Mouse (Mus musculus) heart, embryonic 14.5 days (tissue): ENCODE data around the gene Rbm8a. TPM values are rescaled to one million over a fixed set of nuclear protein-coding genes. Genes with fewer than 3 reads are reported as not detected.
"Not testable (repeated sequence)": the region's sequence is repeated elsewhere in the genome, so short reads cannot be mapped to it uniquely, and the experiment has no call there.

Source experiments
- ATAC-seq: fragments of 200-750 bp; cut with Nextera tagmentation; 2 replicates; pipeline ENCODE4 v1.8.0; 2017; ENCODE audit warnings: low read depth, moderate TSS enrichment; ENCODE audit not compliant: insufficient number of reproducible peaks, insufficient read depth, low FRiP score
- H3K27ac ChIP-seq, 2 experiments: fragments of 200-500 bp in 1 of 2; fragments of 300-500 bp in 1 of 2; sonication (generic) in 1 of 2; replicated peaks in 1 of 2; 2 replicates each; pipeline ENCODE4 v1.5.1; 2012 to 2014; ENCODE audit warnings: low read depth in 2 of 2, low read length in 2 of 2, control low read depth in 1 of 2, mild to moderate bottlenecking in 1 of 2, mixed read lengths in 1 of 2; ENCODE audit not compliant: control insufficient read depth in 1 of 2, insufficient read depth in 1 of 2
- H3K27me3 ChIP-seq: fragments of 300-500 bp; sonication (generic); 2 replicates; pipeline ENCODE4 v1.6.1; 2014; ENCODE audit warnings: mild to moderate bottlenecking, low read length, control low read depth; ENCODE audit not compliant: control insufficient read depth, insufficient read depth
- H3K36me3 ChIP-seq: fragments of 300-500 bp; sonication (generic); 2 replicates; pipeline ENCODE4 v1.6.1; 2014; ENCODE audit warnings: mild to moderate bottlenecking, control low read depth, low read length, mixed read lengths; ENCODE audit not compliant: control insufficient read depth, insufficient read depth
- H3K4me1 ChIP-seq, 2 experiments: fragments of 200-500 bp in 1 of 2; fragments of 300-500 bp in 1 of 2; sonication (generic) in 1 of 2; 2 replicates each; pipeline ENCODE4 v1.6.1; 2012 to 2014; ENCODE audit warnings: low read length in 2 of 2, control low read depth in 1 of 2, mixed read lengths in 1 of 2; ENCODE audit not compliant: control insufficient read depth in 2 of 2, insufficient read depth in 2 of 2
- H3K4me2 ChIP-seq: fragments of 300-500 bp; sonication (generic); 2 replicates; pipeline ENCODE4 v1.6.1; 2014; ENCODE audit warnings: mild to moderate bottlenecking, low read length
- H3K4me3 ChIP-seq, 2 experiments: fragments of 200-500 bp in 1 of 2; fragments of 300-500 bp in 1 of 2; sonication (generic) in 1 of 2; 2 replicates each; pipeline ENCODE4 v1.5.1; 2012 to 2014; ENCODE audit warnings: low read length in 2 of 2, mild to moderate bottlenecking in 2 of 2, control low read depth in 1 of 2, low read depth in 1 of 2, moderate library complexity in 1 of 2; ENCODE audit not compliant: control insufficient read depth in 1 of 2, insufficient read depth in 1 of 2
- H3K9ac ChIP-seq: fragments of 300-500 bp; sonication (generic); 2 replicates; pipeline ENCODE4 v1.6.1; 2014; ENCODE audit warnings: mild to moderate bottlenecking, low read length
- H3K9me3 ChIP-seq: fragments of 300-500 bp; sonication (generic); 2 replicates; pipeline ENCODE4 v1.6.1; 2016; ENCODE audit warnings: low read length, control low read depth; ENCODE audit not compliant: control insufficient read depth
- WGBS: fragments of 180-500 bp; shearing (Covaris S2); extraction: QIAGEN DNeasy Blood & Tissue Kit; methylation state at CpG from one replicate; pipeline ENCODE4 v1.1.7; 2014; 5-methylcytosine and 5-hydroxymethylcytosine counted together
- polyA plus RNA-seq: library from polyadenylated mRNA; unstranded; fragments of >200 nt; fragmentation: Nextera tagmentation; extraction: Ambion mirVana; gene quantifications from 2 replicates; pipeline ENCODE4 v1.2.1, GENCODE M21; 2014

Rbm8a gene
- polyA plus RNA-seq, 1 experiment from 2014 or later = 90.0 TPM

GRCm38 (mm10) chr3:96665732-96666363, 36.1 kb downstream of the Rbm8a start:
- not testable (repeated sequence) for ATAC-seq, H3K4me2 ChIP-seq, H3K27ac ChIP-seq, H3K36me3 ChIP-seq, H3K9ac ChIP-seq, H3K9me3 ChIP-seq, H3K4me3 ChIP-seq, H3K27me3 ChIP-seq
- 84% methylated on average over 7 of the region's 7 CpGs for WGBS
- H3K4me1 ChIP-seq = peaks cover 13 to 15% of the 10 kb centered on the region in 2 experiments

GRCm38 (mm10) chr3:96666916-96667315, 37.2 kb downstream of the Rbm8a start:
- Histone ChIP-seq H3K9me3 (no peaks in the 10 kb centered on the region), H3K4me1 (peaks cover 13 to 15% of the 10 kb centered on the region in 2 experiments), H3K27ac (no peak overlapping the region), H3K4me2 (no peak overlapping the region), H3K36me3 (no peaks in the 10 kb centered on the region), H3K27me3 (no peaks in the 10 kb centered on the region), H3K9ac (no peak overlapping the region), H3K4me3 (no peak overlapping the region)
- WGBS = 89% methylated on average over 5 of the region's 5 CpGs
- ATAC-seq = no peak

GRCm38 (mm10) chr3:96667316-96667715, 37.6 kb downstream of the Rbm8a start:
- no peak for ATAC-seq
- Histone ChIP-seq H3K9me3 (no peaks in the 10 kb centered on the region), H3K27me3 (no peaks in the 10 kb centered on the region), H3K9ac (no peak overlapping the region), H3K4me1 (peaks cover 13 to 15% of the 10 kb centered on the region in 2 experiments), H3K27ac (no peak overlapping the region), H3K4me2 (no peak overlapping the region), H3K36me3 (no peaks in the 10 kb centered on the region), H3K4me3 (no peak overlapping the region)
- WGBS = 40% methylated on average over 1 of the region's 1 CpGs

- H3K4me2 ChIP-seq = no peak overlapping the region
Measured at GRCm38 (mm10) chr3:96668424-96669067, 38.8 kb downstream of the Rbm8a start.

GRCm38 (mm10) chr3:96669727-96670468, 40.2 kb downstream of the Rbm8a start, which contains the start of gene Ankrd35:
TSS of gene Ankrd35 (plus strand) at chr3:96670131.
- Histone ChIP-seq H3K4me2 (peak within 1 kb of the TSS; percentile 72), H3K9me3 (no peaks in the 10 kb centered on the region), H3K9ac (peak within 1 kb of the TSS; percentile 56), H3K4me3 (peak within 1 kb of the TSS; percentile 38 to 60), H3K4me1 (peaks cover 5 to 6% of the 10 kb centered on the region in 2 experiments; a peak in 3 of 4 replicates), H3K36me3 (no peaks in the 10 kb centered on the region), H3K27ac (no peak within 1 kb of the TSS), H3K27me3 (no peaks in the 10 kb centered on the region)
- peak; percentile 91 for ATAC-seq
- WGBS = 6% methylated on average over 35 of the region's 35 CpGs

More at GRCm38 (mm10) chr3:96668424-96669067, 38.8 kb downstream of the Rbm8a start:
- Histone ChIP-seq H3K9ac (no peak overlapping the region), H3K4me1 (peaks cover 9 to 12% of the 10 kb centered on the region in 2 experiments), H3K9me3 (no peaks in the 10 kb centered on the region), H3K36me3 (no peaks in the 10 kb centered on the region), H3K4me3 (no peak overlapping the region), H3K27ac (no peak overlapping the region), H3K27me3 (no peaks in the 10 kb centered on the region)
- ATAC-seq = no peak
- 90% methylated on average over 5 of the region's 5 CpGs for WGBS

GRCm38 (mm10) chr3:96671519-96671918, 41.8 kb downstream of the Rbm8a start:
- no peaks in the 10 kb centered on the region for H3K9me3 ChIP-seq

GRCm38 (mm10) chr3:96673514-96673913, 43.8 kb downstream of the Rbm8a start:
- no peak for ATAC-seq
- WGBS = 71% methylated on average over 4 of the region's 4 CpGs

More at GRCm38 (mm10) chr3:96671519-96671918, 41.8 kb downstream of the Rbm8a start:
- H3K36me3 ChIP-seq = no peaks in the 10 kb centered on the region
- H3K4me1 ChIP-seq = peaks cover 5 to 6% of the 10 kb centered on the region in 2 experiments; a peak in 3 of 4 replicates
- H3K4me2 ChIP-seq = no peak overlapping the region
- H3K4me3 ChIP-seq = no peak overlapping the region
- no peak for ATAC-seq
- H3K9ac ChIP-seq = no peak overlapping the region
- no peak overlapping the region for H3K27ac ChIP-seq
- 83% methylated on average over 5 of the region's 5 CpGs for WGBS
- no peaks in the 10 kb centered on the region for H3K27me3 ChIP-seq

More at GRCm38 (mm10) chr3:96673514-96673913, 43.8 kb downstream of the Rbm8a start:
- Histone ChIP-seq H3K4me2 (no peak overlapping the region), H3K27me3 (no peaks in the 10 kb centered on the region), H3K9ac (no peak overlapping the region), H3K27ac (no peak overlapping the region), H3K9me3 (no peaks in the 10 kb centered on the region), H3K36me3 (no peaks in the 10 kb centered on the region), H3K4me1 (peaks cover 5 to 6% of the 10 kb centered on the region in 2 experiments; a peak in 3 of 4 replicates), H3K4me3 (no peak overlapping the region)
